Mouse (Mus musculus): ENCODE results near the gene Ptprf. TPM values are rescaled to one million over a fixed set of nuclear protein-coding genes. Genes with fewer than 3 reads are reported as not detected.

Ptprf gene
- not detected for total RNA-seq (2023)

DNA sequence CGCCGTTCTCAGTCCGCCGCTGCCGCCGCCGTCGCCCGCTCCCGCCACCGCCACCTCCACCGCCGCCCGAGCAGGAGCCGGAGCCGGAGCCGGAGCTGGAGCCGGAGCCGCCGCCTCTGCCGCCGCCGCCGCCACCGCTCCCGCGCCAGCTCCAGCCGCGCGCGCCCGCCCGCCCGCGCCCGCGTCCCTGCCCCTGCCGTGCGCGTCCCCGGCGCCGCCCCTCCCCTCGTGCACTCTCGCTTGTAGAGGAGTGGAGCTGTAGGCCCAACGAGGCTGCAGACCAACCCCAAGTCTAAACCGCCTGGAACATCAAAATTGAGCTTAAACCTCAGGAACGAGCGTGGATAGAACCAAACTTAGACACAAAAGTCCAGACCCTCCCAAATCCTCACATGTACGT is at the start of gene Ptprf:
Gene Ptprf, minus strand, starts transcription at position 175 of the 400 bp plus-strand sequence.

DNA sequence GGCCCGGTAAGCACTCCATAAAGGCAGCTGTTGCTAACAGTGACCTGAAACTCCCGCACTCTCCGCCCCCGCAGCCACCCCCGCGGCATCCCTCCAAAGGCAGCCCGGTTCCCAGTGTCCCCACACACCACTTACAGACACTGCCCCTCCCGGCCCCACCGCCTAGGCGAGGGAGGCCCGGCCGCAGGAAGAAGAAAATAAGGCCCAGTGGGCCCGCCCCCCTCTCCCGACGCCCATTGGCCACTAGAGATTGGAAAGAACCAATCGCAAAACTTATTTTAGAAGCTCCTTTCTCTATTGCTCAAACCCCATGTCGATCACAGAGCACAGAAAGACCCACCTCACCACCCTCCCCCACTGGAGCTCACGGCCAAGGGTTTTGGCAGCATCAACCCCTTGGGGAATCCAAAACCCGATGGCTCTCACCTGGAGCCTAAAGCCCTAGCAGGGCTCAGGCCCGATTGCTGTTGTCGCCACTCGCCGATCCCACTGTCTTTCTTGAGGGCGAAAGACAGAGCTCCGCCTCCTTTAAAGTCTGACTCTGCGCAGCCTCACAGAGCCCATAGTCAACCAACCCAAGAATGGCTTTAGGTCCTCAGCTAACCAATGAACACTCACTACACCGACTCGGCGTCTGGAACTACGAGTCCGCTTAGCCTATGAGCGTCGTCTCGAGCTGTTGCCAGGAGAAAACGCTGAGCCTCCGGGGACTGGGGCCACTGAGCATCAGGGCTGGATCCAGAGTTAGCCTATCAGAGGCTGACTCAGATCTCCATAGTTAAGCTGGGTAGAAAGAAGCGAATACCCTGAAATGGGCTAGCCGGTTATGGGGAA is 111.5 kb downstream of the Ptprf start, which contains the start of gene Kdm4a:
Gene Kdm4a, minus strand, starts transcription at position 577 of the 834 bp plus-strand sequence.

Other genes with a start within 250 kb of the Ptprf start
- gene St3gal3, start 156.5 kb downstream of the Ptprf start, total RNA-seq (2023): 10 to 100 TPM; 17.7 to 20.6 TPM
- gene Kdm4a, start 111.4 kb downstream of the Ptprf start, total RNA-seq (2023): 10 to 100 TPM; 80.8 to 81.7 TPM
- 10 to 100 TPM; 89.8 to 96.3 TPM for gene Szt2, start 117.9 kb upstream of the Ptprf start, total RNA-seq (2023)
- gene Med8, start 117.9 kb upstream of the Ptprf start, total RNA-seq (2023): 10 to 100 TPM; 60.8 to 78.1 TPM
- gene Elovl1, start 136.7 kb upstream of the Ptprf start, total RNA-seq (2023): 10 to 100 TPM; 57.7 to 65.9 TPM
- gene Cdc20, start 145.9 kb upstream of the Ptprf start, total RNA-seq (2023): 1 to 10 TPM; 3.4 to 3.9 TPM
- gene Mpl, start 166.1 kb upstream of the Ptprf start, total RNA-seq (2023): under 1 TPM in 1 of 2 experiments, not detected in 1; 0.26 TPM
- under 1 TPM in 1 of 2 experiments, not detected in 1; 0.23 TPM for gene Tie1, start 198.7 kb upstream of the Ptprf start, total RNA-seq (2023)
- not detected for gene 2610528J11Rik, start 235.6 kb upstream of the Ptprf start, total RNA-seq (2023)